Mouse (Mus musculus): ENCODE data around the gene Rpa1.

DNA sequence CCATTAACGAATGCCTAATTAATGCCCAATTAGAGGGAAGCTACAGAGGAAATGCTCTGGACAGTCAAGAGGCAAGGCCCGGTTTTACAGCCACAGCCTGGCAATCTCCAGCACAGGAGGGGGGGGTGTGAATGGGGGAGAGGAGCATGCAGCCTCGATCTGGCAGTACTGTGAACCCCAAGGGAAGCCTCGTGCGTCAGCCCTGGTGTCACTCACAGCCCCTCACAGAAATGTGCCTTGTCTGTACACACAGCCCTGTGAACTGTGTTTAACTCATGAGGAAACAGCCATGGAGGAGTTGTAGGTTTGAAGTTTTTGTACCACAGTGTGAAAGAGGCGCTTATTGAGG is 84.2 kb downstream of the Rpa1 start:
- no peak for TF ChIP-seq POLR2A (IDR thresholded peaks at IDR 0.05; ENCODE audit: low read depth, low read length)
- TF ChIP-seq CTCF (IDR thresholded peaks at IDR 0.05; ENCODE audit: borderline replicate concordance, insufficient read depth, low read length) = no peak
